Mouse (Mus musculus): ENCODE measurements around the gene Tapbp. TPM values are rescaled to one million over a fixed set of nuclear protein-coding genes. Genes with fewer than 3 reads are reported as not detected.

The Tapbp gene
- polyA plus RNA-seq, 1 experiment from 2014 or later = 102 TPM

GRCm38 (mm10) chr17:33952879-33953278, 37.2 kb downstream of the Tapbp start:
- H3K9me3 ChIP-seq (ENCODE audit: control insufficient read depth) = no peaks in the 10 kb centered on the region
- 0 out of 2 replicates have a peak overlapping the region, but pooled peaks have one; percentile 79 for H3K4me2 ChIP-seq (replicated peaks; ENCODE audit: low read depth)
- H3K4me3 ChIP-seq (ENCODE audit: low read depth, low read length) = no peak overlapping the region
- H3K27me3 ChIP-seq (replicated peaks; ENCODE audit: control insufficient read depth, insufficient read depth, low read length) = no peaks in the 10 kb centered on the region
- no peak overlapping the region; the same call in 1 of the 2 replicates for H3K27ac ChIP-seq (ENCODE audit: low read depth, low read length)
- peaks cover 14% of the 10 kb centered on the region for H3K36me3 ChIP-seq (ENCODE audit: control insufficient read depth, insufficient read depth)
- ATAC-seq = no peak
- H3K4me1 ChIP-seq (replicated peaks; ENCODE audit: control insufficient read depth, insufficient read depth, low read length) = peaks cover 10% of the 10 kb centered on the region; the same call in 1 of the 2 replicates
- 75% methylated on average over 4 of the region's 4 CpGs for WGBS
- H3K9ac ChIP-seq (ENCODE audit: low read depth, low read length) = no peak overlapping the region
- TF ChIP-seq CTCF (IDR thresholded peaks at IDR 0.05; ENCODE audit: low read depth) = no peak

GRCm38 (mm10) chr17:33953310-33953709, 37.6 kb downstream of the Tapbp start:
- Histone ChIP-seq H3K4me3 (ENCODE audit: low read depth, low read length) (no peak overlapping the region), H3K4me1 (replicated peaks; ENCODE audit: control insufficient read depth, insufficient read depth, low read length) (peaks cover 10% of the 10 kb centered on the region; the same call in 1 of the 2 replicates), H3K9me3 (ENCODE audit: control insufficient read depth) (no peaks in the 10 kb centered on the region), H3K27ac (ENCODE audit: low read depth, low read length) (no peak overlapping the region), H3K4me2 (replicated peaks; ENCODE audit: low read depth) (peak overlapping the region; percentile 79), H3K27me3 (replicated peaks; ENCODE audit: control insufficient read depth, insufficient read depth, low read length) (no peaks in the 10 kb centered on the region), H3K9ac (ENCODE audit: low read depth, low read length) (no peak overlapping the region), H3K36me3 (ENCODE audit: control insufficient read depth, insufficient read depth) (peaks cover 13% of the 10 kb centered on the region)
- 65% methylated on average over 3 of the region's 3 CpGs for WGBS
- no peak for TF ChIP-seq CTCF (IDR thresholded peaks at IDR 0.05; ENCODE audit: low read depth)
- ATAC-seq = no peak

GRCm38 (mm10) chr17:33953961-33954565, 38.4 kb downstream of the Tapbp start:
- ATAC-seq = no peak
- Histone ChIP-seq H3K36me3 (ENCODE audit: control insufficient read depth, insufficient read depth) (peaks cover 16% of the 10 kb centered on the region), H3K4me1 (replicated peaks; ENCODE audit: control insufficient read depth, insufficient read depth, low read length) (peaks cover 10% of the 10 kb centered on the region; the same call in 1 of the 2 replicates), H3K27ac (ENCODE audit: low read depth, low read length) (no peak overlapping the region), H3K4me3 (ENCODE audit: low read depth, low read length) (peak overlapping the region; percentile 70), H3K4me2 (replicated peaks; ENCODE audit: low read depth) (peak overlapping the region; percentile 79), H3K9ac (ENCODE audit: low read depth, low read length) (peak overlapping the region; percentile 70), H3K27me3 (replicated peaks; ENCODE audit: control insufficient read depth, insufficient read depth, low read length) (no peaks in the 10 kb centered on the region), H3K9me3 (ENCODE audit: control insufficient read depth) (no peaks in the 10 kb centered on the region)
- TF ChIP-seq CTCF (IDR thresholded peaks at IDR 0.05; ENCODE audit: low read depth) = no peak
- 26% methylated on average over 5 of the region's 5 CpGs for WGBS

DNA sequence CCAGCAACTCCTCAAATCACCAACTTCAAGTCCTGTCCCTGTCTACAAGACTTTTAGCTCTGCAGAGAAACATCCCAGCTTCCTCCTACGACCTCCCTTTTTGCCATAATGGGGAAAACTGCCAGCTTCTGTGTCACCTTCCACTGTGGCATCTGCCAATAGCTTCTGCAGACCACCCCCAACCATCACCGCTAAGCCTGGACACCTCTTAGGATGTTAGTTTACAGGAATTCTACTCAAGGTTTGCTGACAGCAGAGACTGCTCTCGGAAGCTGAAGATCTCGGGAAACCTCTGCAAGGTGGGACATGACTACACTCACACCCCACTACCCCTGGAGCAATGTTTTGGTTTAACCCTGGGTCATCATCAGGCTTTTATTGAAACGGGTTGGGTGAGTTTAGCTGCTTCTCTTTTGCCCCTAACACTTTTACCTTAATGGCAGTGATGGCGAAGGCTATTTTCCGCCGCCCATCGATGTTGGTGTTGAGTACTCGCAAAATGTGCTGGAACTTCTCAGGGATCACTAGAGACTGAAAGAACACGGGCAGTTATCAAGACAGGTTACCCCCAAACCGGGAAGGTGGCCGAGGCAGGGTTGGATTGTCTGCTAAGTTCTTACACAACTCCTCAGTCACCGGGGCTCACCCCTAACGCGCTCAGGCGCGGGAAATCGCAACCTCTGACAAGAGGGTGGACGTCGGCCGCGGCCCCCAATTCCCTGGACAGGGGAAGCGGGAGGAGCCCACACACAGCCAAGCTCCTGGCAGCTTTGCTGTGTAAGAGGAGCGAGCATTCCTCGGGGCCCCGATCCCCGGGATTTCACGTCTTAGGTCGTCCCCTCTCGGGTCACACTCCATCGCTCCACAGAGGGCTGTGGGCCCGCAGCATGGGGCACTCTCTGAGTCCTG, 39.2 kb downstream of the Tapbp start:
- Histone ChIP-seq H3K9me3 (ENCODE audit: control insufficient read depth) (no peaks in the 10 kb centered on the region), H3K9ac (ENCODE audit: low read depth, low read length) (peak overlapping the region; percentile 70), H3K27me3 (replicated peaks; ENCODE audit: control insufficient read depth, insufficient read depth, low read length) (no peaks in the 10 kb centered on the region), H3K4me2 (replicated peaks; ENCODE audit: low read depth) (peak overlapping the region; percentile 79), H3K27ac (ENCODE audit: low read depth, low read length) (peak overlapping the region; percentile 92), H3K36me3 (ENCODE audit: control insufficient read depth, insufficient read depth) (peaks cover 23% of the 10 kb centered on the region), H3K4me3 (ENCODE audit: low read depth, low read length) (peak overlapping the region; percentile 70), H3K4me1 (replicated peaks; ENCODE audit: control insufficient read depth, insufficient read depth, low read length) (peaks cover 10% of the 10 kb centered on the region; the same call in 1 of the 2 replicates)
- WGBS = under 1% methylated on average over 33 of the region's 33 CpGs
- ATAC-seq = peak; percentile 6
- no peak for TF ChIP-seq CTCF (IDR thresholded peaks at IDR 0.05; ENCODE audit: low read depth)

GRCm38 (mm10) chr17:33955555-33956214, 40.0 kb downstream of the Tapbp start, which contains the start of the genes Vps52 and Rps18:
Gene Vps52, plus strand, starts transcription at chr17:33955812.
Gene Rps18, minus strand, starts transcription at chr17:33956001.
- peak within 1 kb of the TSS; percentile 92 for H3K27ac ChIP-seq (ENCODE audit: low read depth, low read length)
- H3K9me3 ChIP-seq (ENCODE audit: control insufficient read depth) = no peaks in the 10 kb centered on the region
- H3K4me1 ChIP-seq (replicated peaks; ENCODE audit: control insufficient read depth, insufficient read depth, low read length) = peaks cover 10% of the 10 kb centered on the region; the same call in 1 of the 2 replicates
- peak; percentile 53 for TF ChIP-seq CTCF (IDR thresholded peaks at IDR 0.05; ENCODE audit: low read depth)
- no peaks in the 10 kb centered on the region for H3K27me3 ChIP-seq (replicated peaks; ENCODE audit: control insufficient read depth, insufficient read depth, low read length)
- ATAC-seq = peak; percentile 80
- WGBS = under 1% methylated on average over 50 of the region's 50 CpGs
- H3K9ac ChIP-seq (ENCODE audit: low read depth, low read length) = peak within 1 kb of the TSS; percentile 77
- peak within 1 kb of the TSS; percentile 79 for H3K4me2 ChIP-seq (replicated peaks; ENCODE audit: low read depth)
- H3K4me3 ChIP-seq (ENCODE audit: low read depth, low read length) = peak within 1 kb of the TSS; percentile 70
- H3K36me3 ChIP-seq (ENCODE audit: control insufficient read depth, insufficient read depth) = peaks cover 31% of the 10 kb centered on the region

All from intestine, postnatal 0 days (tissue).